Mouse (Mus musculus): ENCODE data around the gene Cptp. TPM values are rescaled to one million over a fixed set of nuclear protein-coding genes. Genes with fewer than 3 reads are reported as not detected.

Gene Cptp
- polyA plus RNA-seq (2012; rRNA removed), result 19.6 and 22.3 TPM in 2 replicates

DNA sequence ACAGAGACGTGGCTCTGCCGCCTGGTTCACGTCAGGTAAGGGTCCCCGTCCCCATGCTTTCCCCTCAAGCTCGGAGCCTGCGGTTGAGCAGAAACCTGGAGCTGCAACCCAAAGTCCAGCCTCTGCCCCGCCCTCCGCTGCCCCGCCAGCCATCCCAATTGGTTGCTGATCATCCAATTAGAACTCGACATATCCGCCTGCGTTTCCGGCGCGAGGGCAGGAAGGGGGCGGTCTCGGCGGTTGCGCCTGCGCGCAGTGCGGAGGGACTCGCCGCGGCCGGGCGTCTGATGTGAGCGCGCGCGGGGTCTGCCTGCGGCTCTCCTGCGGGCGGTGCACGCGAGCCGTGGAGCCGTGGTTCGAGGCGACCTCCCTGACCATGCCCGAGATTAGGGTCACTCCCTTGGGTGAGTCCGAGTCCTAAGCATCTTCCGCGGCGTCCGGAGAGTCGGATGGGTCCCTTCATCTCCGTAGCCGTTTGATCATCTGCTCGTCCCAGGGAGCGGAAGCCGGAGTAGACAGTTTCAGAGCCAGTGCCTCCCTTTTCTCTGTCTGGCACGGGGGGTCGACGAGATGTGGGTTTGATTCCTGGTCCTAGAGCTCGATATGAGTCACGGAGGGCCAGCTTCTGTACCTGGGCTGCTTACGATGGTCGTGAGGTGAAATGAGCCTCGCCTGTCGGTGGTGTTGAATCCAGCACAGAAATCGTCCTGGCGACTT lies at the start of gene Cptp, which contains the start of gene Ints11:
TSS of gene Cptp (minus strand) at position 124 of the 717 bp plus-strand sequence.
TSS of gene Ints11 (plus strand) at position 230 of the 717 bp plus-strand sequence.
- DNase-seq (ENCODE audit: extremely low spot score in 1 of 2, low spot score in 1 of 2), result peak; percentile 93 to 98

DNA sequence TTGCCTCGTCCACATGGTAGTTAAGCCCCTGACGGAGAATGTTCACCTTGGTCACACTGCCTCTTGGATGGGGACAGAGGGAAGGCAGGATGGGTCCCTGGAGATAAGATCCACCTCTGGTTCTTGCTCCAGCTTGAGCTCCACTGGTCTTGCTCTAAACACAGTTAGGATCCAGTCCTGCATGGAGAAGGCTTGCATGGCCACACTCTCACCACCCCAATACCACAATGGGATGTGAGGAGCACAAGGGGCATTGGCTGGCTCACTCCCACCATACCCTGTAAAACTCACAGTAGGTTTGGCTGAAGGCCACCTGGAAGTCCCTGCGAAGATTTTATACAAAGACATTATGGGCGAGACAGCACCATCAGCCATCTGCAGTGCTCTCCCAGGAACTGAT lies 39.5 kb upstream of the Cptp start:
- no peak for DNase-seq (ENCODE audit: extremely low spot score in 1 of 2, low spot score in 1 of 2)

DNA sequence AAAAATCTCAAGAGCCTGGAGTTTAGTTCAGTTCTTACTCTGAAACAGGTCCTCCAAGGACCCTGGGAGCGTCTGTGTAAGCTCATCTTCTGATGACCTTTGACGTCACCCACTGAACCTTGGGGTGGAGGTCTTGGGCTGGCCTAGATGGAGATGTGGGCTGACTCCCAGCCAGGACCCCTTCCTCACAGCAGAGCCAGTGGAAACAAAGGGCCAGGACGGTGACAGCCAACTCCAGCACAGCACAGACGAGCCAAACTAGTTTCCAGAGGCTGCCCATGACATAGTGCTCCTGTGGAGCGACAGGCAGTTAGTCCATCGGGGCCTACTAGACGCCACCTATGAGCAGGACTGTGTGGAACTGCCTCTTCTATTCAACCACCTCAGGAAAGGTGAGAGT lies 39.0 kb upstream of the Cptp start:
- DNase-seq (ENCODE audit: extremely low spot score in 1 of 2, low spot score in 1 of 2), result no peak

DNA sequence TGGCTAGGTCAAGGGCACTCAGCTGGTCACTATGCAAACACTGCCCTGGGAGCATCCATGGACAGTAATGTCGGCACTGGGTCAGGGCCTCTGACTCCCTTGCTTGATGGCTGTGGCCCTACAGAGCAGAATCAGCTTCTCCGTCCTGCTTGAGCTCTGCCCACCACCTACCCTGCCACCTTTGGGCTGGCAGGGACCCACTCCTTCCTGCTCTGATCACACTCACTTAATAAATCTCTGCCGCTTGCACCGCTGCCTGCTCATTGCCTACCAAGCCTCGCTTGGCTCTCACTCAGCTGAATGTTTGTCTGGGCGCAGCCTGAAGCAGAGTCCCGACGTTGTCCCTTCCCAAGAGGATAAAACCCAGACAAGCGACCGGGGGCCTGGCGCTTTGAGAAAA lies 37.8 kb upstream of the Cptp start:
- DNase-seq (ENCODE audit: extremely low spot score in 1 of 2, low spot score in 1 of 2), result no peak

DNA sequence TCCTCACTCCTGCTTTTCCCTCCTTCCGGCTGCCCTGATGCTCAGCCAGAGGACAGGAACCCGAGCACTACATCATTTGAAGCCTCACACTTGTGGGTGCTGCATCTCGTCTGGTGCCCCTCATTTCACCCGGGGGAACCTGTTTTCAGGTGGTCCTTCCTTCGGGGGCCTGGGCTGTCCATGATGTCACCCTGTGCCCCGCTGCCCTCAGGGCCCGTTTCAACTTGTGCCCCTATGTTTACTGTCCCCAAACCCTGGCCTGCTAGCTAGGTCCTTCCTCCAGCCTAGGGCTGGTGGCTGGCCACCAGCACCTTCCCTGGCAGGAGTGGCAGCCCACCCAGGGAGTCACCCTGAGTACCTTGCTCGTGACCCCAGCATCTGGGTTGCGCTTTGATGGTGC lies 36.9 kb upstream of the Cptp start:
- no peak for DNase-seq (ENCODE audit: extremely low spot score in 1 of 2, low spot score in 1 of 2)

DNA sequence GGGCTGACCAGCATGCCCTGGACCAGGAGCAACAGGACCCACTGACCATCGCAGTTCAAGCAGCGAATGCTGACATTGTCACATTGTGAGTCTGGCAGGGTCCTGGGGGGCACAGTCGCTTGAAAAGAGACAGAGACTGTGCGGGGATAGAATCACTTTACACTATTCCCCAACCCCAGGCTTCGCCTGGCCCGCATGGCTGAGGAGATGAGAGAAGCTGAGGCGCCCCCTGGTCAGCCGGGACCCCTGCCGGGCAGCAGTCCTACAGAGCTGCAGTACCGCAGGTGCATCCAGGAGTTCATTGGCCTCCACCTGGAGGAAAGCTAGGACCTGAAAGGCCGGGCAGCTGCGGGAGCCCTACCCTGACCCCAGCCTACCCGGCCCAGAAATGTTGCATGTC lies 36.4 kb upstream of the Cptp start:
- DNase-seq (ENCODE audit: extremely low spot score in 1 of 2, low spot score in 1 of 2), result no peak

DNA sequence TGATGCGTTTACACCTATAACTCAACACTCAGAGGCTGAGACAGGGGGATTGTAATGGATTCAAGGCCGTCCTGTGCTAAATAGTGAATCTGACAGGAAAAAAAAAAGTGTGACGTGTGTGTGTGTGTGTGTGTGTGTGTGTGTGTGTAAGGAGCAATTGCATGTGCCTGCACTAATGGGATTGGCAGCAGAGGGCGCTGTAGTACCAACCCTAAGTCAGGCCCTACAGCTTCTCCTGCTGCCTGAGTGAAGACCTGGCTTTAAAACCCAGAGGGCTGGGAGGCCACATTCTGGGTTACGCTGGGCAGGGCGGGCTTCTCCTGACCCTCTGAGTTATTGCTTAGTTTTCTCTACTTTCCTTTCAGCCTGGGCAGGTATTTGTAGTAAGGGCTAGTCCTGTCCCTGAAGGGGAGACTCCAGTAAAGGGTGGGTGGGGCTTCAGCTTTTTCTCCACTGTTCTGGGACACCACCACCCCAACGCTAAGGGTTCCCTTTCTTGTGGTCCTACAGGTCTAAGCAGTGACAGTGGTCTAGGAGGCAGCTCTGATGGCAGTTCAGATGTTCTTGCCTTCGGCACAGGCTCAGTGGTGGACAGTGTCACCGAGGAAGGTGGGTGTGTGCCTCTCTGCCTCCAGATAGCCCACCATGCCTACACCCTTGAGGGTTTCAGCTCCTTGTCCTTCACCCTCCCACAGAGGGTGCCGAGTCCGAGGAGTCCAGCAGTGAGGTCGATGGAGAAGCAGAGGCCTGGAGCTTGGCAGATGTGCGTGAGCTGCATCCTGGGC lies 35.3 kb upstream of the Cptp start:
- DNase-seq (ENCODE audit: extremely low spot score in 1 of 2, low spot score in 1 of 2), result no peak

DNA sequence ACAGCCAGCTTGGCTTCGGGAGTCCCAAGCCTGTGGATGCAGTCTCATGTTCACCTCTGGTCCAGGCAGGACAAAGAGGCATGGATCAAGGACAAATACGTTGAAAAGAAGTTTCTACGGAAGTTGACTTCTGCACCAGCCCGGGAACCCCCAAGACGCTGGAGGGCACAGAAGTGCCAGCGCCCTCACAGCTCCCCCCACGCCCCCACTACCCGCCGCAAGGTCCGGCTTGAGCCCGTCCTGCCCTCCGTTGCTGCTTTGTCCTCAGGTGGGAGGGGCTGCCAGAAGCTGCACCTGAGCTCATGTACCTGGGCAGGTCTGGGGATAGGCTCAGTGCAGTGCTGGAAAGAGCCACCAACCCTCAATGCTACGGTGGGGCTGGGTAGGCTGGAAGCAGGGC lies 34.0 kb upstream of the Cptp start:
- no peak for DNase-seq (ENCODE audit: extremely low spot score in 1 of 2, low spot score in 1 of 2)

DNA sequence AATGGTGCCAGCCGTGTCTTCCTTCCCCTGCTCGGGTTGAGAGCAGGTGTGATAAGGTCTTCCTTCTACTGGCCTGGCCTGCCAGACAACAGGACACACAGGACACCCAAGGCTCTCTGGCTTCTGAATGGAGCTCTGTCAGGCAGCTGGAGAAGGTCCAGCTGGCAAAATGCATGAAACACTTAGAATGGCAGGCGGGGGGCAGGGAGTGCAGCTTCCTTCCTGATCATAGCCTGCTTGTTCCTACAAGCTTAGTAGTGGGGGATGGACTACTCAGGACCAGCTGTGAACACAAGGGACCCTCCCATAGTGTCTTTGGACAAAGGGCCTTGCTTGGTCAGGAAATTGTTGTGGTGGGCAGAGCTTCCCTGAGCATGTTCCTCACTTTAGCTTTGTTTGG lies 32.0 kb upstream of the Cptp start:
- DNase-seq (ENCODE audit: extremely low spot score in 1 of 2, low spot score in 1 of 2), result peak in 1 of 2 experiments; percentile 53

DNA sequence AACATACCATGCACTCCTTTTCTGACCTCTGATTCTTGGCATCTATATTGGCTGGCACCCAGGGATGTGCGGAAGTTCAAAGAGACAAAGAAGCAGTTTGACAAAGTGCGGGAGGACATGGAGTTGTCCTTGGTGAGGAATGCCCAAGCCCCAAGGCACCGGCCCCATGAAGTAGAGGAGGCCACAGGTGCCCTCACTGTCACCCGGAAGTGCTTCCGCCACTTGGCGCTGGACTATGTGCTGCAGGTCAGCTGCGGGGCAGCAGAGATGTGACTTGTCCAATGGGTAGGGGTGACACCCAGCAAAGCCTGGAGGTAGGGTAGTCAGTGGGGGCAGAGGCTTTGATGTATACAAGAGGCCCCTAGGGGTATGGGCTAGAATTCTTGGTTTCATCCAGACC lies 30.1 kb upstream of the Cptp start:
- DNase-seq (ENCODE audit: extremely low spot score in 1 of 2, low spot score in 1 of 2), result no peak

DNA sequence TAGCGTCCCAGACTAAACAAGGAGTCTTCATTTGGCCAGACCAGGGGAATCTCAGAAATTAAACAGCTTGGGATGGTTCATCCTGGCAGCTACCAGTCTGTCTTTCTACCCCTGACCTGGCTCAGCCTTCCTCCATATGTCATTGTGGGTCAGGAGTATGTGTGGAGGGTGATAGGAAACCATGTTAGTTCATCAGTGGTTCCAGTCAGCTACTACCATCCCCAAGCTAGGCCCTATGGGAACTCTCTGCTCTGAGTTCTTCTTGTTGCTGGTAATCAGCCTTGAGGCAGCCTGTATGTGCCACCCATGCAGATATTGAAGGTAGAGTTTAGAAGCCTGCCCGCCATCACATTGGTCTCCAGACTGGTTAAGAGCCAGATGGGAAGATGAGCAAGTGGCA lies 29.1 kb upstream of the Cptp start:
- DNase-seq (ENCODE audit: extremely low spot score in 1 of 2, low spot score in 1 of 2), result no peak

DNA sequence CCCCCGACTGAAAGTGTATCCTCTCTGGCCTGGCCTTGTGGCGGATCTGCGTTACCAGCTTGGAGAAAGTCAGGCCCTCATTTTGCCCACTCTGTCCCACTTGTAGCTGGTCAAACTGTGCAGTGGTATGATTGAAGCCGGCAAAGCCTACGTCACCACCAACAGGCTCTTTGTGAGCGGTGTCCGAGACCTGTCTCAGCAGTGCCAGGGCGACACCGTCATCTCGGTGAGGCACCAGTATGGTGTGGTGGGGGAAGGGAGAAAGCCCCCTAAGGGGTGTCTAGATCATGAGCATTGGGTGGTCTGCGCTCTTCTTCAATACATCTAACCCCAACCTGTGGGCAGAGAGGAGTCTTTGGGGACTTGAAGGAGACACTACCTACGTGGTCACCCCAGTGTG lies 27.2 kb upstream of the Cptp start:
- DNase-seq (ENCODE audit: extremely low spot score in 1 of 2, low spot score in 1 of 2), result peak in 1 of 2 experiments; percentile 1

DNA sequence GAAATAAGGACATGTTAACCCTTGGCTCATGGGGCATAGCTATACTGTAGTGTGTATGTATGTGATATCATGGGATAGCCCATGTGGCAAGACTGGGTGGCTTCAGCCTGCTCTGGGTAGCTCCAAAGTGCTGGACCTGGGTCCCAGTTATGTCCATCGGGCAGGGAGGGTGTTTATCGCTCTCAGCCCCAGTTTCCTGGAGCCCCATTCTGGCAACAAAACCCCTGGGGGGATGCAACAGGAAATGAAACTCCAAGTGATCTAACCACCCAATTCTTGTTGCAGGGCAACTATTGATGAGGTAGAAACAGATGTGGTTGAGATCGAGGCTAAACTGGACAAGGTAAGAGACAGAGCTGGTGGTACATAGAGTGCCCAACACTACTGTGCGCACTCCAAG lies 26.6 kb upstream of the Cptp start:
- DNase-seq (ENCODE audit: extremely low spot score in 1 of 2, low spot score in 1 of 2), result peak in 1 of 2 experiments; percentile 1

DNA sequence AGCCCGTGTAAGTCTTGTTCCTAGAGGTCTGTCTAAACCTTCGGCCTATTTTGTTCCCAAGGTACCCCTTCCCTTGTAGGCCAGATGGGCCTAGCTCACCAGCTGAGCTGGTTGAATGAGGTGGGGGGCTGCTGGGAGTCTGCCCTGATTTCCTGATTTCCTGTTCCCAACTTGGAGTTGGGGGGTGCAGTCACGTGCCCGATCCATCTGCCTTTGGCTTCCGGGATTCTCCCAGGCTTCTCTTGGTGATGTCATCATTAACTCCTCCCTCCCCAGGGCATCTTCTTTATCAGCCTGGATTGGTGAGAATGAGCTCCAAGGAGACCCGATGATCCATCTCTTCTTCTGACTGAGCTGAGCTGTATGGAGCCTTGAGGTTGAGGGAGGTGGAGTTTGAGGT lies 26.0 kb upstream of the Cptp start:
- DNase-seq (ENCODE audit: extremely low spot score in 1 of 2, low spot score in 1 of 2), result peak; percentile 80 to 88

DNA sequence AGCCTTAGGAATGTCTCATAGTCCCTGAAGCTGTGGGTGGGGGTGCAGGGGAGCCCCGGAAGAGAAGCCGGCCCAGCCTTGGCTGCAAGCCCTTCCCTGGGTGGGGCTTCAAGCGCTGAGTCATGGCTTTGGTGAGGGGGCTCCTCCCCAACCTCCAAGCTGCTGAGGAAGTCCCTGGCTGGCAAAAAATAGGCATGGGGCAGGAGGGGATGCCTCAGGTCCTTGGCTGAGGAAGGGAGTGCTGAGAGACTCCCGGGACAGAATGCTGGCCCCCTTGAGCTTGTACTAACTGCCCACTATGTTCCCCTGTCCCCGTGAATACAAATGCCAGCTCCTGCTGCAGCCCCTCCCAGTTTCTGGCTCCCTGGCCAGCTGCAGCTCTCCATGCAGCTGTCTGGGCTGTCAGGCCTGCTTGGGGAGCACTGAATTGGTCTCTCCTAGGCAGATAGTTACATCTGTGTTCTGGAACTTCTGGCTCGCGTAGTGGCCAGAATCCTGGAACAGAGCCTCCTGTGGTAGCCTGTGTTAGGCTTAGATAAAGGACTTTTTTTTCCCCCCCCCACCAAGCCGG lies 25.2 kb upstream of the Cptp start:
- peak; percentile 50 to 85 for DNase-seq (ENCODE audit: extremely low spot score in 1 of 2, low spot score in 1 of 2)

DNA sequence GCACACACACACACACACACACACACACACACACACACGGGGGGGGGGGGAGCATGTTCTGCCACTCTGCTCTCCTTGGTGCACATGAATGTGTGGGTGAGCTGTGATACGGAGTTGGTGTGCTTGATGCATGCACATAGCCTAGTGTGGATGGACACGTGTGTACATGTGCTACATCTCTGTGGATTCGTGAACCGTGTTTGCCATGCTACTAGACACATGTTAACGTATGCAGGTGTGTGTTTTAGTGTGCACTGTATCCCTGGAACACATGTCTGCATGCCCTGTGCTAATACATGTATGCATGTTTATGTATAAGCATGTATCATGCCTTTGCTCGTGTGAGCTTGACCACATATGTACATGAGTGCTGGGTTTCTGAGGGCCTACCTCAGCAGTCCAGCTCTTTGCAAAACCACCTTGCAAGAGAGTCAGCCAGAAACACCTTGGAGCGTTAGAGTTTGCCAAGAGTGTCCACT lies 24.0 kb upstream of the Cptp start:
- DNase-seq (ENCODE audit: extremely low spot score in 1 of 2, low spot score in 1 of 2), result peak in 1 of 2 experiments; percentile 3

DNA sequence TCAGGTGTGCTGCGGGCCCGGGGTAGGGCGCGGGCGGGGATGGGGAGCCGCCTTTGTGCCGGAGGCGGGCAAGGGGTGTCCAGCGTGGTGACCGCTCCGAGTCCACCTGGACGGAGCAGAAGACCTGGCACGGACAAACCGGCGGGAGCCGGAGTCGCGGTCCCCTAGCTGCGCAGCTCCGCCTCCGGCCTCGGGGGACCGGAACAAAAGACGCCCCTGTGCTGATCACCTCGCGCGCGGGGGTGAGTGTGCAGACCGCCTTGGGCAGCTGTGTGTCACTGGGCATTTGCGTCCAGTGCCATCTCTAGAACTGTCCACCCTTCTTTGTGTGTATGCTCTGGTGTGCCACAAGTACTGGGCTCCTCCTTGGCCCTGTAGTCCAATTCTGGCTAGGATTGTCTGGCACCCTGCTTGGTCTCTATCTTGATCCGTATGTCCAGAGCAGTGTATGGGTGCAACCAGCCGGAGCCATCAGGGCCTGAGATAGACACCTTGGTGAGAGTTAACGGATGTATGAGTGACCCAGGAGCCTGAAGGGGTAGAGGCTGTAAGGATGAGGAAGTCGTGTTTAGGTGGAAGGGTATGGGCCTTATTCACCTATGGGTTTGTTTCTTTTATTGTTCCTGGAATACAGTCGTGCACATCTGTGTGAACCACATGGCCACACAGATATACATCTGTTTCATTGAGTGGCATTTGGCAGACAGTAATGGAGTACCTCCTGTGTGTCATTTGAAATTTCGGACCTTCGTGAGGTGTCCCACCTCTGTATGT lies 23.4 kb upstream of the Cptp start:
- no peak for DNase-seq (ENCODE audit: extremely low spot score in 1 of 2, low spot score in 1 of 2)

DNA sequence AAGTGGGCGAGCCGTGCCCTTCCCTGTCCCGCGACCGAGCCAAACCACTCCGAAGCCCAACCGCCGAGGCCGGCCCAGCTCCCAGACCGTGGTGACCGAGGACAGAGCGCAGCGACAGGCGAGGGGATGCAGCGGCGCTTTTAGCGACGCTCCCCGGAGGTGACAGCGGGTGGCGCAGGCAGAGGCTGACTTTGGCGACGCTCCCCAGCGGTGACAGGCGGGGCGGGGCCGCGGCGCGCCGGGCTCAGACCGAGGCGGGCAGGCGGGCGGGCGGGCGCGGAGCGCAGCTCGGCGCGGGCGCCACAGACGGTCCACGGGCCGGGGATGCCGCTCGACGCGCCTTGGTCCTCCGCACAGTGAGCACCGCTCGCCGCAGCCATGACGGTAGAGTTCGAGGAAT lies 22.8 kb upstream of the Cptp start:
- DNase-seq (ENCODE audit: extremely low spot score in 1 of 2, low spot score in 1 of 2), result peak in 1 of 2 experiments; percentile 80

DNA sequence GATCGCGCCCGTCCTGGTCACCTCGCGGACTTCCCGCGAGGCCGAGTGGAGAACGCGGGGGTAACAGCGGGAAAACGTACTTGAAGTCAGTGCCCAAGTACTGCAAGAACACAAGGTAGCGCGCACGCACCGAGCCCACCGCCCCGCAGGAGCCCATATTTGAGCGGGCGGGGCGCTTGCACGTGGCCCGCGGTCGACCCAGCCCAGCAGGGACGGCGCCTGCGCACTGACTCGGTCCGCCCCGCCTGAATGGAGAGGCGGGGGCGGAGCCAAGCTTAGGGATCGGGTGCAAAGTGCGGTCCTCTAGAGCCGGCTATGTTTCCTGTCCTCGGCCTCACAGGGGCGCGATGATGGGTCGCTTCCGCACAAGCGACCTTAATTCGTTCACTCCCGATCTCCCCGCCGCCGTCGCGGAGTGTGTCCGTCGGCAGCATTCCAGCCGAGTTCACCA lies 22.3 kb upstream of the Cptp start, which contains the start of the genes Pusl1 and Acap3:
TSS of gene Pusl1 (minus strand) at position 231 of the 451 bp plus-strand sequence.
TSS of gene Acap3 (plus strand) at position 272 of the 451 bp plus-strand sequence.
- peak; percentile 90 to 98 for DNase-seq (ENCODE audit: extremely low spot score in 1 of 2, low spot score in 1 of 2)

DNA sequence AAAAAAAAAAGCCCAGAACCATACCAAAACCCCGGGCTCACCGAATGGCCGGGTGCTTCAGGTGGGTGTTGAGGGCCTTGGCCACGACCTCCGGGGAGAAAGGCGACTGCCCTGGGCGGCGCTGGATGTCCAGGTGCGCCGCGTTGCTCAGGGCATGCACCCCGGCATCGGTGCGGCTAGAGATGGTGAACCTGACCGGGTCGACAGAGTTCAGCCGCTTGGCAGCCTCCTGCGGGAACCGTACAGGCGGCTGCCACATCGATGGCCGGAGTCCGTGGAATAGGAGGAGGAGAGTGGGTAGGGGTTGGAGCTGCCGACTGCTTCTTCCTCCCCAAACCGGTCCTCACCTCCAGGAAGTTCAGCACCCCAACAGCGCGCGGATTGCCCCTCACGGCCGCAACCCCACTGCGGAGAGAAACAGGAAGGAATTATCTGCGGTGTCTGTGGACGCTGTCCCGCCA lies 21.8 kb upstream of the Cptp start:
- no peak for DNase-seq (ENCODE audit: extremely low spot score in 1 of 2, low spot score in 1 of 2)
